Mouse (Mus musculus) erythroblast, embryonic 14.5 days (primary cell): ENCODE data around the gene Slc12a8.

Experiments
- GATA1 ChIP-seq: IDR thresholded peaks from 2 replicates; pipeline ENCODE4 v1.6.1; 2012; ENCODE audit warnings: low read length, inconsistent platforms, mixed read lengths
- TAL1 ChIP-seq: IDR thresholded peaks from 3 replicates; pipeline ENCODE4 v1.6.1; 2012; ENCODE audit warnings: low read length, inconsistent platforms, mixed read lengths

- TF ChIP-seq TAL1 (no peak), GATA1 (no peak)
Measured at GRCm38 (mm10) chr16:33624586-33624985, 107.5 kb downstream of the Slc12a8 start.
